22 mouse cellular contexts compared by ENCODE assay signal in the genomic region with DNA sequence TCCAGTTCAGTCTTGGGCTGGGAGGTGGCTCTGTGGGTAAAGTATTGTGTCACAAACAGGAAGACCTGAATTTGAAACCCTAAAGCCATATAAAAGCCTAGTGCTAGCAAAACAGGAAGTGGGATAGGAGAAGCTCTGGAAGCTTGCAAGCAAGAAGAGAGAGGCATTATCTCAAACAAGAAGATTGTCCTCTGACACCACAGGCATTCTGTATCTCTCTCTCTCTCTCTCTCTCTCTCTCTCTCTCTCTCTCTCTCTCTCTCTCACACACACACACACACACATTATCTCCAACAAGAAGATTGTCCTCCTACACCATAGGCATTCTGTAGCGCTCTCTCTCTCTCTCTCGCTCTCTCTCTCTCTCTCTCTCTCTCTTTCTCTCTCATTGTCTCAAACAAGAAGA. TPM values are rescaled to one million over a fixed set of nuclear protein-coding genes. Genes with fewer than 3 reads are reported as not detected.
DNase-seq lines count a peak whose midpoint lies in the region; ATAC-seq and TF ChIP-seq lines count a peak whose summit lies in the region.
"Had no signal": no experiment of that assay in that cellular context is flagged by ENCODE, and none has a peak within 500 bp of the region (broad histone marks: within the 10 kb centered on the region; RNA-seq: fewer than 3 reads in every experiment).

No protein-coding gene starts in this region.

- no peak overlapping the region for H3K9ac ChIP-seq in liver, adult 2 months (ENCODE audit: low read depth, low read length)
- no peak overlapping the region for H3K9ac ChIP-seq in liver, embryonic 11.5 days (ENCODE audit: low read depth, low read length)
- H3K9ac ChIP-seq in MEL (ENCODE audit: control insufficient read depth, low read depth, low read length, poor library complexity, severe bottlenecking): 0 out of 2 replicates have a peak overlapping the region, but pooled peaks have one; percentile 17
- H3K9ac ChIP-seq: embryonic facial prominence, embryonic 12.5 days; forebrain, embryonic 12.5 days; kidney, embryonic 15.5 days; limb, embryonic 13.5 days; liver, embryonic 15.5 days had no signal

- ATAC-seq in liver, embryonic 11.5 days (replicated peaks; ENCODE audit: low FRiP score): no peak
- ATAC-seq in common myeloid progenitor, adult 5-6 weeks (replicated peaks; ENCODE audit: low read depth, poor library complexity, severe bottlenecking): peak; percentile 83
- ATAC-seq in megakaryocyte progenitor cell, adult 5-6 weeks (replicated peaks; ENCODE audit: poor library complexity): peak; percentile 90

- TF ChIP-seq POLR2A in liver, adult 2 months (IDR thresholded peaks at IDR 0.05; ENCODE audit: extremely low read depth, insufficient read depth, low read length): no peak
- no peak for TF ChIP-seq POLR2A in MEL (IDR thresholded peaks at IDR 0.05; ENCODE audit: control insufficient read depth in 1 of 2, insufficient read depth in 1 of 2, low read depth in 1 of 2, low read length in 2 of 2, poor library complexity in 1 of 2)

- H3K27me3 ChIP-seq in liver, adult 2 months (ENCODE audit: control insufficient read depth, insufficient read depth, low read length): no peaks in the 10 kb centered on the region
- no peaks in the 10 kb centered on the region for H3K27me3 ChIP-seq in liver, embryonic 11.5 days (replicated peaks; ENCODE audit: control insufficient read depth, insufficient read depth, low read length)
- no peaks in the 10 kb centered on the region for H3K27me3 ChIP-seq in MEL (ENCODE audit: control insufficient read depth in 1 of 2, insufficient read depth in 2 of 2, low read length in 2 of 2)
- no peaks in the 10 kb centered on the region for H3K27me3 ChIP-seq in embryonic facial prominence, embryonic 10.5 days (replicated peaks; ENCODE audit: low read depth, poor library complexity, severe bottlenecking)
- H3K27me3 ChIP-seq: embryonic facial prominence, embryonic 12.5 days; forebrain, embryonic 12.5 days; kidney, embryonic 15.5 days; limb, embryonic 13.5 days; liver, embryonic 15.5 days had no signal

- no peak overlapping the region for H3K4me3 ChIP-seq in liver, adult 2 months (ENCODE audit: insufficient read depth, low read depth, low read length)
- no peak overlapping the region for H3K4me3 ChIP-seq in liver, embryonic 11.5 days (ENCODE audit: low read depth, low read length)
- H3K4me3 ChIP-seq in MEL (ENCODE audit: control insufficient read depth in 1 of 2, insufficient read depth in 1 of 2, low read depth in 2 of 2, low read length in 2 of 2): no peak overlapping the region
- H3K4me3 ChIP-seq in layer of hippocampus, adult 2 months: no peak overlapping the region
- H3K4me3 ChIP-seq in gastrocnemius, adult 2 months: no peak overlapping the region
- no peak overlapping the region for H3K4me3 ChIP-seq in embryonic facial prominence, embryonic 10.5 days
- H3K4me3 ChIP-seq: embryonic facial prominence, embryonic 12.5 days; forebrain, embryonic 12.5 days; kidney, embryonic 15.5 days; limb, embryonic 13.5 days; liver, embryonic 15.5 days; myocyte had no signal

- no peak for TF ChIP-seq RAD21 in MEL (IDR thresholded peaks at IDR 0.05; ENCODE audit: low read depth, low read length)

- peaks cover 57% of the 10 kb centered on the region for H3K4me1 ChIP-seq in liver, adult 2 months (ENCODE audit: control insufficient read depth, insufficient read depth, low read length)
- H3K4me1 ChIP-seq in liver, embryonic 11.5 days (replicated peaks; ENCODE audit: control insufficient read depth, insufficient read depth, low read length): peaks cover 4% of the 10 kb centered on the region; the same call in 1 of the 2 replicates
- H3K4me1 ChIP-seq in MEL (ENCODE audit: control insufficient read depth in 1 of 2, insufficient read depth in 2 of 2, low read length in 2 of 2): peaks cover 4 to 15% of the 10 kb centered on the region in 2 experiments; a peak in 3 of 4 replicates
- H3K4me1 ChIP-seq in embryonic facial prominence, embryonic 10.5 days: peaks cover 14% of the 10 kb centered on the region
- H3K4me1 ChIP-seq: kidney, embryonic 15.5 days; limb, embryonic 13.5 days had no signal

- H3K79me2 ChIP-seq in liver, adult 2 months (ENCODE audit: control insufficient read depth, insufficient read depth, low read length): no peaks in the 10 kb centered on the region
- H3K79me2 ChIP-seq in MEL (ENCODE audit: control insufficient read depth, insufficient read depth, low read length, poor library complexity): no peaks in the 10 kb centered on the region

- H3K27ac ChIP-seq in liver, adult 2 months (replicated peaks; ENCODE audit: insufficient read depth, low read depth, low read length): peak overlapping the region; percentile 59
- no peak overlapping the region for H3K27ac ChIP-seq in liver, embryonic 11.5 days (ENCODE audit: low read depth, low read length)
- H3K27ac ChIP-seq in MEL (ENCODE audit: control insufficient read depth, low read depth, low read length): peak overlapping the region; percentile 68
- no peak overlapping the region for H3K27ac ChIP-seq in layer of hippocampus, adult 2 months
- no peak overlapping the region for H3K27ac ChIP-seq in gastrocnemius, adult 2 months
- H3K27ac ChIP-seq in embryonic facial prominence, embryonic 10.5 days (replicated peaks): no peak overlapping the region
- H3K27ac ChIP-seq: embryonic facial prominence, embryonic 12.5 days; forebrain, embryonic 12.5 days; kidney, embryonic 15.5 days; limb, embryonic 13.5 days; liver, embryonic 15.5 days had no signal

- TF ChIP-seq EP300 in MEL (IDR thresholded peaks at IDR 0.05; ENCODE audit: low read depth in 1 of 2, low read length in 2 of 2): peak; percentile 69 to 89

- H3K9me3 ChIP-seq in liver, embryonic 11.5 days (ENCODE audit: control insufficient read depth, low read length): no peaks in the 10 kb centered on the region
- H3K9me3 ChIP-seq in MEL (replicated peaks; ENCODE audit: insufficient read depth, low read length): no peaks in the 10 kb centered on the region
- H3K9me3 ChIP-seq in embryonic facial prominence, embryonic 10.5 days: no peaks in the 10 kb centered on the region
- H3K9me3 ChIP-seq: embryonic facial prominence, embryonic 12.5 days; forebrain, embryonic 12.5 days; kidney, embryonic 15.5 days; limb, embryonic 13.5 days; liver, embryonic 15.5 days had no signal

- intact Hi-C loops in gastrocnemius, adult 2 months (cut with DNase I): no loop called here

- TF ChIP-seq CTCF in liver, adult 2 months (IDR thresholded peaks at IDR 0.05; ENCODE audit: low read depth, low read length): no peak
- no peak for TF ChIP-seq CTCF in MEL (IDR thresholded peaks at IDR 0.05 in 2 of 3, conservative IDR thresholded peaks at IDR 0.05 in 1 of 3; ENCODE audit: control insufficient read depth in 1 of 3, insufficient read depth in 1 of 3, low read depth in 2 of 3, low read length in 3 of 3, poor library complexity in 1 of 3, severe bottlenecking in 1 of 3)
- no peak for TF ChIP-seq CTCF in layer of hippocampus, adult 2 months (conservative IDR thresholded peaks at IDR 0.05)
- no peak for TF ChIP-seq CTCF in gastrocnemius, adult 2 months (IDR thresholded peaks at IDR 0.05)

- no peak overlapping the region for H3K4me2 ChIP-seq in liver, embryonic 11.5 days
- H3K4me2 ChIP-seq: embryonic facial prominence, embryonic 12.5 days; forebrain, embryonic 12.5 days; heart, embryonic 11.5 days; kidney, embryonic 15.5 days; limb, embryonic 13.5 days; liver, embryonic 15.5 days had no signal

- DNase-seq in liver, adult 2 months (ENCODE audit: extremely low read depth, low read depth, low spot score): no peak
- DNase-seq in liver, embryonic 11.5 days (ENCODE audit: low spot score): no peak
- peak; percentile 80 for DNase-seq in MEL (ENCODE audit: low read depth, low spot score)
- DNase-seq in layer of hippocampus, adult 2 months (ENCODE audit: low spot score in 2 of 2): no peak
- DNase-seq in gastrocnemius, adult 2 months: no peak
- no peak for DNase-seq in embryonic facial prominence, embryonic 10.5 days (ENCODE audit: low spot score)
- DNase-seq: adrenal gland, postnatal 25 days; cerebellum, adult 11-12 months; cerebellum, postnatal 10 days; kidney, adult 11 months; kidney, postnatal 36 days; midbrain, embryonic 14.5 days; thymus, postnatal 25 days had no signal

- peaks cover 77% of the 10 kb centered on the region for H3K36me3 ChIP-seq in liver, adult 2 months (ENCODE audit: control insufficient read depth, insufficient read depth, low read length)
- H3K36me3 ChIP-seq in liver, embryonic 11.5 days (ENCODE audit: control insufficient read depth, insufficient read depth, low read length): no peaks in the 10 kb centered on the region; the same call in 1 of the 2 replicates
- H3K36me3 ChIP-seq in MEL (ENCODE audit: control insufficient read depth in 1 of 2, insufficient read depth in 2 of 2, low read length in 2 of 2): peaks cover 0 to 18% of the 10 kb centered on the region in 2 experiments; a peak in 2 of 4 replicates
- peaks cover 3% of the 10 kb centered on the region; the same call in 1 of the 2 replicates for H3K36me3 ChIP-seq in embryonic facial prominence, embryonic 10.5 days (replicated peaks)
- H3K36me3 ChIP-seq: embryonic facial prominence, embryonic 12.5 days; forebrain, embryonic 12.5 days; liver, embryonic 15.5 days had no signal

- WGBS in liver, adult 2 months: 100% methylated on average over 2 of the region's 2 CpGs
- 72% methylated on average over 2 of the region's 2 CpGs for WGBS in liver, embryonic 11.5 days
- 89% methylated on average over 2 of the region's 2 CpGs for WGBS in embryonic facial prominence, embryonic 10.5 days

TF ChIP-seq in MEL, 35 proteins besides CTCF, POLR2A, EP300 and RAD21 (continues in another document):
- TF ChIP-seq MAZ (IDR thresholded peaks at IDR 0.05; ENCODE audit: low read depth, low read length) (peak; percentile 54; the same call in 1 of the 2 replicates), TAL1 (IDR thresholded peaks at IDR 0.05; ENCODE audit: low read length) (peak; percentile 23; the same call in 1 of the 2 replicates), JUND (IDR thresholded peaks at IDR 0.05; ENCODE audit: low read depth, low read length) (peak; percentile 100), USF2 (IDR thresholded peaks at IDR 0.05; ENCODE audit: borderline replicate concordance in 1 of 2, insufficient read depth in 1 of 2, low read depth in 1 of 2, low read length in 2 of 2) (no peak)

RNA-seq across cellular contexts. Expression of a gene that starts 13.8 kb away (rescaled TPM):
- 1.9 and 2.7 TPM in 2 replicates for total RNA-seq in liver, adult 2 months (2014; rRNA removed)
- polyA plus RNA-seq in liver, adult 2 months (2012; rRNA removed): 2.9 and 3.8 TPM in 2 replicates
- 0.40 and 0.92 TPM in 2 replicates for polyA plus RNA-seq in liver, embryonic 11.5 days (2014; fragmentation: Nextera tagmentation; extraction: Ambion mirVana)
- not detected in 2 replicates for total RNA-seq in MEL (2012; rRNA removed)
- polyA plus RNA-seq in MEL (2012; ENCODE audit: insufficient read depth in 1 of 2, insufficient read length in 2 of 2, low read depth in 1 of 2, low replicate concordance in 2 of 2, missing spikeins in 1 of 2): under 1 TPM in 1 of 2 experiments, not detected in 1; 0.04 TPM
- total RNA-seq in common myeloid progenitor, adult 5-6 weeks (2017): not detected in 2 replicates
- 0.44 TPM in 1 of 2 replicates, not detected in the other for total RNA-seq in megakaryocyte progenitor cell, adult 5-6 weeks (2015)
- total RNA-seq in megakaryocyte progenitor cell, adult 5-6 weeks (2017): not detected in 2 replicates
- total RNA-seq in layer of hippocampus, adult 2 months (2021): 10 to 100 TPM; 10.2 to 10.4 TPM
- 1 to 10 TPM; 7.2 to 8.3 TPM for total RNA-seq in gastrocnemius, adult 2 months (2021)
- polyA plus RNA-seq in embryonic facial prominence, embryonic 10.5 days (2016; fragmentation: Nextera tagmentation; extraction: Ambion mirVana): 0.05 and 0.38 TPM in 2 replicates

Comparison
In these comparisons a context has a peak if more than half of its experiments do, and no peak if none do; other contexts are left out.
1. H3K27ac ChIP-seq: peak in liver, adult 2 months (single experiment) and MEL (single experiment); none in liver, embryonic 11.5 days (single experiment), layer of hippocampus, adult 2 months (single experiment), gastrocnemius, adult 2 months (single experiment) and embryonic facial prominence, embryonic 10.5 days (single experiment).